Mouse (Mus musculus) bone marrow, adult 2 months (tissue): ENCODE measurements around the gene Msmp.

Experiments used
- CTCF ChIP-seq: fragments of 200-500 bp; IDR thresholded peaks from 2 replicates; pipeline ENCODE4 v1.5.1; 2011; ENCODE audit warnings: low read length, control low read depth; ENCODE audit not compliant: control insufficient read depth, insufficient read depth
- POLR2A ChIP-seq: fragments of 200-500 bp; IDR thresholded peaks from 2 replicates; pipeline ENCODE4 v1.6.1; 2011; ENCODE audit warnings: low read depth, mild to moderate bottlenecking, control low read depth, low read length, borderline replicate concordance; ENCODE audit not compliant: control insufficient read depth

GRCm38 (mm10) chr4:43546375-43547047 is 37.8 kb downstream of the Msmp start:
- TF ChIP-seq CTCF = no peak
- no peak for TF ChIP-seq POLR2A
